Mouse (Mus musculus): ENCODE data around the gene Olfr888. TPM values are rescaled to one million over a fixed set of nuclear protein-coding genes. Genes with fewer than 3 reads are reported as not detected.

The Olfr888 gene
- polyA plus RNA-seq (2012; rRNA removed) = not detected in 2 replicates

DNA sequence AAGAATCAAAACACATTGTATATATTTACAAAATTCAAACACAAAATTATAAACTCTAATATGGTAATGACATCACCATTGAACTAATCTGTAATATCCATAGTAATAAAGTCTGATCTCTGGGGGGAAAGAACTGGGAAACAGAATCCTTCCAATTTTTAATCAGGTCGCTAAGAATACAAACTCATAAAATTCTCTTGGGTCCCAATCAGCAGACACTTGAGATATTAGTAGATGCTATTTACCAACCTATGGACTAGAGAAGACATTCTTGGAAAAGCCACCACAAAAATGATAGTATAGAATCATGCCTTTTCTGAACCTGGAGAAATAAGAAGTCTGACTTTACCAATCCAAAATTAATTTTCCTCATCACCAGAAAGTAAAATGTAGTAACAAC is at the start of gene Olfr888:
TSS of gene Olfr888 (plus strand) at position 301 of the 400 bp plus-strand sequence.

GRCm38 (mm10) chr9:38061022-38061421 is 46.9 kb upstream of the Olfr888 start, which contains the start of gene Olfr885:
TSS of gene Olfr885 (plus strand) at chr9:38061322.

GRCm38 (mm10) chr9:38083772-38084171 is 24.2 kb upstream of the Olfr888 start, which contains the start of gene Olfr887:
TSS of gene Olfr887 (plus strand) at chr9:38084072.

DNA sequence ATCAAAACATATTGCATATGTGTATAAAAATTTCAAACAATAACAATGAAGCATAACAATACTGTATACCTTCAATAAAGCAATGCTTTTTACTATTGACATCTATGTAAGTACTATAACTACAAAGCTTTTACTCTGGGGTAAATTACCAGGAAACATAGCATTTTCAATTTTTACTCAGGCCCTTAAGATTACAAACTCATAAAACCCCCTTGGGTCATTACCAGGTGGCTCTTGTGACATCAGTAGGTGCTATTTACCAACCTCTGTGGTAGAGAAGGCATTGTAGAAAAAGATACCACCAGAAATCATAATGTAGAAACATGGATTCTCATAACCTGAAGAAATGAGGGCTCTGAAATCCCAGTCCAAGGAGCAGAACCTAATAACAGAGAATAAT is 7.0 kb downstream of the Olfr888 start, which contains the start of gene Olfr889:
TSS of gene Olfr889 (plus strand) at position 301 of the 400 bp plus-strand sequence.

DNA sequence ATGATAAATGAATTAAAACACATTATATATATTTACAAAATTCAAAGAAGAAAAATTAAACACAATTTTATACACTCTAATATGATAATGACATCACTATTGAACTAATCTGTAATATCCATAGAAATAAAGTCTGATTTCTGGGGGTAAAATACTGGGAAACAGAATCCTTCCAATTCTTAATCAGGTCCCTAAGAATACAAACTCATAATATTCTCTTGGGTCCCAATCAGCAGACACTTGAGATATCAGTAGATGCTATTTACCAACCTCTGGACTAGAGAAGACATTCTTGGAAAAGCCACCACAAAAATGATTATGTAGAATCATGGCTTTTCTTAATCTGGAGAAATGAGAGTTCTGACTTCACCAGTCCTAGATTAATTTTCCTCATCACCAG is 34.3 kb downstream of the Olfr888 start, which contains the start of gene Olfr890:
TSS of gene Olfr890 (plus strand) at position 301 of the 400 bp plus-strand sequence.

Other genes starting within 250 kb of the Olfr888 start
- gene Olfr145, start 211.4 kb upstream of the Olfr888 start, polyA plus RNA-seq (2012; rRNA removed) = under 0.01 TPM in 1 of 2 replicates, not detected in the other
- gene Olfr878, start 190.3 kb upstream of the Olfr888 start, polyA plus RNA-seq (2012; rRNA removed) = not detected in 2 replicates
- gene Olfr881, start 116.3 kb upstream of the Olfr888 start, polyA plus RNA-seq (2012; rRNA removed) = not detected in 2 replicates
- gene Olfr883, start 82.3 kb upstream of the Olfr888 start, polyA plus RNA-seq (2012; rRNA removed) = not detected in 2 replicates
- gene Olfr884, start 61.6 kb upstream of the Olfr888 start, polyA plus RNA-seq (2012; rRNA removed) = not detected in 2 replicates
- gene Olfr885, start 46.8 kb upstream of the Olfr888 start, polyA plus RNA-seq (2012; rRNA removed) = not detected in 2 replicates
- gene Olfr887, start 24.1 kb upstream of the Olfr888 start, polyA plus RNA-seq (2012; rRNA removed) = not detected in 2 replicates
- not detected in 2 replicates for gene Olfr889, start 7.1 kb downstream of the Olfr888 start, polyA plus RNA-seq (2012; rRNA removed)
- gene Olfr890, start 34.4 kb downstream of the Olfr888 start, polyA plus RNA-seq (2012; rRNA removed) = not detected in 2 replicates
- not detected in 2 replicates for gene Olfr891, start 72.7 kb downstream of the Olfr888 start, polyA plus RNA-seq (2012; rRNA removed)
- not detected in 2 replicates for gene Olfr893, start 100.2 kb downstream of the Olfr888 start, polyA plus RNA-seq (2012; rRNA removed)
- not detected in 2 replicates for gene Olfr894, start 109.9 kb downstream of the Olfr888 start, polyA plus RNA-seq (2012; rRNA removed)
- not detected in 2 replicates for gene Olfr143, start 144.6 kb downstream of the Olfr888 start, polyA plus RNA-seq (2012; rRNA removed)
- not detected in 2 replicates for gene Olfr895, start 159.7 kb downstream of the Olfr888 start, polyA plus RNA-seq (2012; rRNA removed)
- gene Olfr896-ps1, start 183.0 kb downstream of the Olfr888 start, polyA plus RNA-seq (2012; rRNA removed) = not detected in 2 replicates
- not detected in 2 replicates for gene Olfr25, start 220.9 kb downstream of the Olfr888 start, polyA plus RNA-seq (2012; rRNA removed)
- gene Olfr898, start 240.3 kb downstream of the Olfr888 start, polyA plus RNA-seq (2012; rRNA removed) = not detected in 2 replicates